Mouse (Mus musculus) kidney, adult 9 months (tissue): ENCODE data around the gene Rpl31.
A peak's percentile ranks its signal among the peaks of the same experiment; 100 is the strongest.

Source experiments
- DNase-seq: peaks from one replicate; pipeline ENCODE4 v3.0.0; 2022

Rpl31 gene

DNA sequence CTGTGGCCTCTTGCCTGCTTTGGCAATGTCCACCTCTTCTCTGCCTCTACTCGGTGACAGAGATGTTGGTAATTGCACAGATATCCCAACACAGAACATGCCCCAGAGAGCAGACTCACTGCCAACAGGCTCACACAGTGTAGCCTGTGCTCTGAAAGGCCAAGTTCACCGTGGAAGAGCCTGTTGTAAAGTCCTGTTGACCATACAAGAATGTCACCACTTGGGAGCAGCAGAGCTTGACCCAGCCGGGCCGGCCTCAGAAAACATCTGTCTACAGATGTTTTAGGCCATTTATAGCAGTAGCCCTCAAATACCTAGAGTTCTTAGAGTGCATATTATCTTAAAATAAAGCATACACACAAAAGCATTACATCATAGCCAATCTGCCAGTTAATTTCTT, 39.5 kb downstream of the Rpl31 start:
- no peak for DNase-seq

DNA sequence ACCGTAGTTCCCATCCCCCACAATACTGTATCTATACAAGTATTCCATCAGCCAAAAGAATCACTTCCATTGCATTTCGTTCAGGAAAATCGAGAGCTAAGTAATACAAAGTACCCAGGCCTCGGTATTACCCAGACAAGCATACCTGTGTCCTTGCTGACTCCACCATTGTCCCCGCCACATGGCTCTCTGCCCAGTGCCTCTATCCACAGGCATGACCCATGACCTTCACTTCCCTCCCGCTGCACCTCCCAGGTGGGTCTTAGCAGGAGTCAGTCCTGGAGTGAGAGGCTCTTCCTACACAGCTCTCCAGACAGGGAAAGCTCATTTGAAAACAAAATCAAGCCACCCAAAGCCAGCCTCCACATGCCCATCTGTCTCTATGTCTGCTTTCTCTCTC, 40.5 kb downstream of the Rpl31 start:
- no peak for DNase-seq

DNA sequence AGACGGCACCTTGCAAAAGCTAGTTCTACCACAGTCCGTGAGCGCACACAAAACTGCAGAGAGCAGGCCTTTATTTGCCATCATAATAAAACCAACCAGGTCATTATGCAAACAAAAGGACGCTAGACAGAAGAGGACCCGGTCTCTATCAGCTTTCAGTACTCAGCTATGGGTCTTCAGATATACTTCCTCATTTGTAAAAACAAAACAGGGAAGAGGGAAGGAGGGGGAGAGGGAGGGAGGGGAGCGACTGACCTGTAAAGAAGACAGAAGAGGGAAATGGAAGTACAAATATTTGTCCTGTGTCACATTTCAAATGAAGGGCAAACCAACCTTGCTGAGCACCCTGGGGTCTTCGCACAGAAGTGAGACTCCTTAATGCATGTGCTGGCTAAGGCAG, 41.0 kb downstream of the Rpl31 start:
- DNase-seq: no peak

DNA sequence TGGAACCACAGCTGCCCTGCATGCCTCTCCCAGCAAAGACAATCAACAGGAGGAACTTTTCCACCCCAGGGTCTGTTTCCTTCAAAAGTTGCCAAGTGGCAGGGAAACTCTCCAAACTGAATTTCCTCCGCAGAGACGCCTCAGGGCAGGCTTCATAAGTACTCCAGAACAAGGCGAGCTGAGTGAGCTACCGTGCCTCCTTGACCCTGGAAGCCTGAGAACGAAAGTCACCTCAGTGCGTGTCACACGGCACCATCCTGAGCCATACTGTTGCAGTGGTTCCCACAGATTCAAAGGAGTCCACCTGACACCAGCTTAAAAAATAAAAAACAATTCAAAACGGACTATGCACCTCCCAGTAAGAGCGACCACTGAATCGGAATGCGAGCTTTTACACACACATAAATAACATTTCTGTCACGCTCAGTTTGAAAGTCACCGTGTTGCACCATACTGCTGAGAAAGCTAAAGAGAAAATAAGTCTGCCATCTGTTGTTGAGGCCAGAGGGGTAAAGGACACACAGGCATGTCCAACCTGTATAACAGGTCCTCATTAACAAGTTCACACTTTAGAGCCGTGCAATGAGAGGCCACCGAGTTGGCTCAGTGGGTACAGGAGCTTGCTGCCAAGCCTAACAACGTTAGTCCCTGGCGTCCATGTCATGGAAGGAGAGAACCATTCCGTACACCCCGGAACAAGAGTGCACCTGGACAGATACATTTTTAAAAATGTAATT, 42.6 kb downstream of the Rpl31 start:
- DNase-seq: peak; percentile 19

DNA sequence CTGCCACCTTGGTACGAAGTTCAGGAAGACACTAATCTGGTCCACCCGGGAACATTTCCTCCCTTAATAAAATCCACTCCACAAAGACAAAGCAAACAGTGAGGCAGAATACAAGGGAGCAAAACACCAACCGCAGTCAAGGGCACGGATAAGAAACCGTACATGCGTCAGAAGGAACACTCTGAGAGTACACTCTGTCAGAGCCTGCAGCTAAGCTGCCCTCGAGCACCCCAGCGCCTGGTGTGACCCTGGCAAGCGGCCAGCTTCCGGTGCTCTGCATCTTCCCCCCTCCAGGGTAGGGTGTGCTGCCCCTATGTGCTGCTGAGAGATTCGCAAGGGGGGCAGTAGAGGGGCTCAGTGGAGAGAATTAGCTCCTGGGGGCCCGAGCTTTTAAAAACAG, 50.2 kb downstream of the Rpl31 start:
- peak; percentile 36 for DNase-seq

DNA sequence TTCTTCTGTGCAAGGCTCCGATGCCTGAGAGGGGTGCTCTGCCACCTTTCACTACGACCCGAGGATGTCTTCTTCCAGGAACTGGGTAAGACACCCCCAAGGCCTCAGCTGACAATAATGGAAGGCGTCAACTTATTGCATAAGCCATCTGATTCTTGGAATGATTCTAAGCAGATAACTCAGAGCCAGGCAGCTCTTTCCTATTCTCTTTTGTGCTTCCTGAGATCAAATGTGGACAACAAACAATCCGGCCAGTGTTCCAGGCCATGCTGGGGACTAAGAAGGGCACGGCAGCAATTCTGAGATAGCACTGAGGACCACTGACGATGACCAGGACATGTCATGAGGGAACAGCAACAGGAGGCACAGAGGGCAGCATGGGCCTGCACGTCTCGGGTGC, 51.2 kb downstream of the Rpl31 start:
- DNase-seq: no peak

DNA sequence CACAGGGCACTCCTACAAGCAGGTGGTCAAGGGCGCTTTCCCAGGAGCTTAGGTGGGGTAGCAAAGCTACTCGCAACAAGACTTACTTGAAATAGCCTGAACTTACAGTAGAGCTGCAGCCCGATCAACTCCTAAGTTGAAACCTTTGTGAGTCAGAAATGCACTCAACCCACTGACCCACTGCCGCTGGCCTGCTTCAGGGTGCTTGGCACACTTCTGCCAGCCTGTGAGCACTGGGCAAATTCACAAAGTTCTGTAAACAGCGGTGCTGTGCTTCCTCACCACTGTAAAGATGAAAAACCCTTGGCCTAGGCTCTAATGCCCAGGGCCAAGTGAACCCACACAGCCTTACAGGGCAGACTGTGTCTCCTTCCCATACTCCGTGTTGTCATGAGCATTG, 53.3 kb downstream of the Rpl31 start:
- DNase-seq: no peak
